Mouse (Mus musculus) embryonic facial prominence, embryonic 14.5 days (tissue): Measurements from ENCODE around the gene Ankrd34a. TPM values are rescaled to one million over a fixed set of nuclear protein-coding genes. Genes with fewer than 3 reads are reported as not detected.

Source experiments
- ATAC-seq: fragments of 200-750 bp; cut with Nextera tagmentation; 2 replicates; pipeline ENCODE4 v1.8.0; 2017; ENCODE audit warnings: low read depth, moderate number of reproducible peaks, moderate TSS enrichment
- DNase-seq: peaks from one replicate; pipeline ENCODE4 v3.0.0-alpha.2; 2015; ENCODE audit warnings: low spot score
- H3K27ac ChIP-seq: fragments of 300-500 bp; sonication (generic); replicated peaks from 2 replicates; pipeline ENCODE4 v1.5.1; 2014; ENCODE audit warnings: low read depth, mild to moderate bottlenecking, low read length, moderate library complexity
- H3K27me3 ChIP-seq: fragments of 300-500 bp; sonication (generic); replicated peaks from 2 replicates; pipeline ENCODE4 v1.6.1; 2014; ENCODE audit warnings: low read length; ENCODE audit not compliant: control insufficient read depth, insufficient read depth
- H3K36me3 ChIP-seq: fragments of 300-500 bp; sonication (generic); 2 replicates; pipeline ENCODE4 v1.6.1; 2014; ENCODE audit warnings: low read length, mixed read lengths; ENCODE audit not compliant: control insufficient read depth, insufficient read depth
- H3K4me1 ChIP-seq: fragments of 300-500 bp; sonication (generic); 2 replicates; pipeline ENCODE4 v1.6.1; 2014; ENCODE audit warnings: antibody characterized with exemption, low read length; ENCODE audit not compliant: control insufficient read depth, insufficient read depth
- H3K4me2 ChIP-seq: fragments of 300-500 bp; sonication (generic); 2 replicates; pipeline ENCODE4 v1.6.1; 2014; ENCODE audit warnings: low read depth, mild to moderate bottlenecking, low read length, moderate library complexity, mixed read lengths
- H3K4me3 ChIP-seq: fragments of 300-500 bp; sonication (generic); 2 replicates; pipeline ENCODE4 v1.5.1; 2014; ENCODE audit warnings: low read depth, mild to moderate bottlenecking, low read length
- H3K9ac ChIP-seq: fragments of 300-500 bp; sonication (generic); 2 replicates; pipeline ENCODE4 v1.6.1; 2014; ENCODE audit warnings: low read depth, mild to moderate bottlenecking, low read length, moderate library complexity, mixed read lengths
- H3K9me3 ChIP-seq: fragments of 300-500 bp; sonication (generic); 2 replicates; pipeline ENCODE4 v1.6.1; 2016; ENCODE audit warnings: low read length; ENCODE audit not compliant: control insufficient read depth
- WGBS: fragments of 180-500 bp; shearing (Covaris S2); extraction: QIAGEN DNeasy Blood & Tissue Kit; methylation state at CpG from one replicate; pipeline ENCODE4 v1.1.7; 2014; 5-methylcytosine and 5-hydroxymethylcytosine counted together
- polyA plus RNA-seq: library from polyadenylated mRNA; unstranded; fragments of >200 nt; fragmentation: Nextera tagmentation; extraction: Ambion mirVana; gene quantifications from 2 replicates; pipeline ENCODE4 v1.2.1, GENCODE M21; 2014

Gene Ankrd34a
- polyA plus RNA-seq, 1 experiment from 2014 or later: 3.0 TPM

DNA sequence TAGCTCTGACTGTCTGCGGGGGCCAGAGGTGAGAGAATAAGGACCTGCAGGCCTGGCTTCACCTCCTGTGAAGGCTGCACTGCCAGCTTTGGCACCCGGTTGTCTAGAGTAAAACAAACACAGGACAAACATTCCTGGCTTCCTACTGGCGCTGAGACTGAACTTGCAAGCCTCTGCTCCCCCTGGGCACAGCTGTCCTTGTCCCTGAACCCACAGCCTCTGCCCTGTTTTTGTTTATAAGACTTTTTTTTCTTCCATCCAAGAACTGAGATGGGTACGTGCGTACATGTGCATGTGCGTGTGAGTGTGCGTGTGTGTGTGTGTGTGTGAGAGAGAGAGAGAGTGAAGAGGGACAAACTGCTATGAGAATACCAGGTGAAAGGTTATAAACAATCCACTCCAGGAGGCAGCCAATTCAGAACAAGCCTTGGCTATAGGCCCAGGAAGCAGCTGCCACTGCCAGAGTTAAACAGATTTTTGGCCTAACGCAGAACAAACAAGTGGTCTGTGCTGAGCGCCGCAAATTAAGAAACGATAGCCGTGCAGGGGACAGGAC is 41.3 kb upstream of the Ankrd34a start:
- Histone ChIP-seq H3K4me3 (no peak overlapping the region), H3K4me2 (peak overlapping the region; percentile 23; the same call in 1 of the 2 replicates), H3K9ac (peak overlapping the region; percentile 36; the same call in 1 of the 2 replicates), H3K9me3 (no peaks in the 10 kb centered on the region), H3K27me3 (no peaks in the 10 kb centered on the region), H3K4me1 (peaks cover 20% of the 10 kb centered on the region), H3K27ac (peak overlapping the region; percentile 80), H3K36me3 (peaks cover 7% of the 10 kb centered on the region)
- DNase-seq (peak; percentile 89), ATAC-seq (peak; percentile 11; the same call in 1 of the 2 replicates)
- 31% methylated on average over 12 of the region's 12 CpGs for WGBS

DNA sequence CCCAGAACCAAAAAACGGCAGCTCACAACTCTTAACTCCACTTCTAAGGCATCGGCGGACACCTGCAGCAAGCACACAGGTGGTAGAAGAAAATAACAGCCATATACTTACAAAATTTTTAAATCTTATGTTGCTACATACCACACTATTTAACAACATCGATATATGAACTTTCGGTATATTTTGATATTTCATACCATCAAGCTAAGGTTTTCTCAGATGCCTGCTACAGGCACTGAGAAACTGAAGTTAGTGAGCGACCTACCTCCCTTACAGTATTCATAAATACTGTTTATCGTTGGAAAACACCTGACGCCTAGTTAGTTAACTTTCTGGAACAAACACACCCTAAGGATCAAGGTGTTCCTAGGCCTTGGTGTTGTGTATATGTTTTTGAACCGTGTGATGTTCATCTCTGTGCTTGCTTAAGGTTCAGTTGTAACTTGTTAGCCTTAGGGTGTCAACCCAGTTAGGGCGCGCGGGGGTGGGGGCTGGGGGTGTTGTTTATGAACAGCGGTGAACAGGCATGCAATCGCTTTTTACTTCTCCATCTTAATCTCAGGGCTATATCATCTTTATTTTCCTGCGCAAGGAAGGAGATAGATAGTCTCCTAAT is 40.3 kb upstream of the Ankrd34a start:
- Histone ChIP-seq H3K9ac (no peak overlapping the region), H3K4me1 (peaks cover 29% of the 10 kb centered on the region), H3K4me3 (peak overlapping the region; percentile 64; the same call in 1 of the 2 replicates), H3K27ac (peak overlapping the region; percentile 91; the same call in 1 of the 2 replicates), H3K9me3 (no peaks in the 10 kb centered on the region), H3K27me3 (no peaks in the 10 kb centered on the region), H3K4me2 (peak overlapping the region; percentile 84), H3K36me3 (peaks cover 17% of the 10 kb centered on the region)
- 77% methylated on average over 15 of the region's 15 CpGs for WGBS
- ATAC-seq (no peak), DNase-seq (no peak)

DNA sequence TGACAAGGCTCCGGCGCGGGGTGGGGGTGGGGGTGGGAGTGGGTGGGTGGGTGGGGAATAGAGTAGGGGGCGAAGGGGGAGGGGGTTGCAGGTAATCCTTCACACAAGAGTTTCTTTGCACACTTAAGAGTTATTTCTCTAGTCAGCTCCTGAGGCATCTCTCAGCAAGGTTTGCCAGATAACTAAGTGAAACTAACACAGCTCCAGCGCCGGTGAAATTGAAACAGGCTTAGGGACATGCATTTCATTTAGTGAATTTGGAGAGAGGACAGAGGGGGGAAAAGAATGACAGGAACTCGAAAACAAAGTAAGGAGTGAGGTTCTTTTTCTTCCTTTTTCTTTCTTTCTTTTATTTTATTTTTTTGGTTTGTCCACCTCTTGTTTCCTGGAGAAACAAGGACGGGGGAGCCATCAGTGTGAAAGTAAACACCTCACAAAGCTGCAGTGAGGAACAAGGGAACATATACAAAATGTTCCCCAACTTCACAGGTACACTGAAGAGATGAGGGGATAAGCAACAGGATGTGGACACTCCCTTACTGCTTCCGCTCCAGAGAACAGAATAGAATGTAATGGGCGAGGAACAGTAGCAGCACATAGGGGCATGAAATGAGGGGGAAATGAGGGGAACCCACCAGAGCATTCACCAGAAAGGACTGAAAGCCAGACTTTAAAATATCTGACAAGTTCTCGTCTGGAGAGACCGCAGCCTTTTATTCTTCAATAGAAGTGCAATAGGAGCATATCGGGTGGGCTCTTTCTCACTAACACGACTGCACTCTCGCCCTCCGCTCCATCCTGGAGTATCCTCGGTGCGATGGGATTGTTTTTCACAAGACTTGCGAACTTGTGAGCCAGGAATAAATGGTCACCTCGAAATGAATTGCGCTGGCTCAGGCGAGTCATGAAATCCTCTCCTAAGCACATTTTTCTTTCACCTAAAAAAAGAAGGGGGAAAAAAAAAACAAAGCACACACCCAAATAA is 39.5 kb upstream of the Ankrd34a start:
- H3K4me1 ChIP-seq: peaks cover 34% of the 10 kb centered on the region
- H3K9me3 ChIP-seq: no peaks in the 10 kb centered on the region
- no peaks in the 10 kb centered on the region for H3K27me3 ChIP-seq
- peak overlapping the region; percentile 84 for H3K4me2 ChIP-seq
- H3K4me3 ChIP-seq: peak overlapping the region; percentile 64
- peak overlapping the region; percentile 91 for H3K27ac ChIP-seq
- DNase-seq: peak; percentile 44
- no peak for ATAC-seq
- H3K9ac ChIP-seq: peak overlapping the region; percentile 66
- WGBS: 3% methylated on average over 22 of the region's 22 CpGs
- H3K36me3 ChIP-seq: peaks cover 22% of the 10 kb centered on the region

DNA sequence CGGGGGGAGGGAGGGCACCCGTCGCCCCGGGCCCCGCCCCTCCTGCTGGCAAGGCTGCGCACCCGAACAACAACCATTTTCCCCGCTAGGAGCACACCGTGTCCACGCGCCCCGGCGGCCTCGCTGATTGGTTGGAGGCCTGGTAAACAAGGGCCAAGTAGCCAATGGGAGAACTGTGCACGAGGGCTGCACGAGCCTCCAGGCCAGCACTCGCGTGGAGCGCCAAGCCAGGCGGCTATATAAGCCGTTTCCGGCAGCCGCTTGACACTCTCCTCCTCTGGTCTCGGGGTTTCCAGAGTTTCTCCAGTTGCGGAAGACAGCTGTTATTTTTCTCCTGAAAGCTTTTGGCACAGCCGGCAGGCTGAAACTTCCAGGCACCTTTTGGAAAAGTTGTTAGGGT is 38.7 kb upstream of the Ankrd34a start, which contains the start of gene Txnip:
Txnip (plus strand) TSS at position 264 of the 400 bp plus-strand sequence.
- ATAC-seq (peak; percentile 99), DNase-seq (peak; percentile 100)
- Histone ChIP-seq H3K4me3 (peak within 1 kb of the TSS; percentile 64), H3K9me3 (no peaks in the 10 kb centered on the region), H3K4me2 (peak within 1 kb of the TSS; percentile 84), H3K27ac (peak within 1 kb of the TSS; percentile 91), H3K9ac (peak within 1 kb of the TSS; percentile 78), H3K36me3 (peaks cover 22% of the 10 kb centered on the region), H3K27me3 (no peaks in the 10 kb centered on the region), H3K4me1 (peaks cover 34% of the 10 kb centered on the region)
- 0% methylated on average over 21 of the region's 26 CpGs for WGBS

DNA sequence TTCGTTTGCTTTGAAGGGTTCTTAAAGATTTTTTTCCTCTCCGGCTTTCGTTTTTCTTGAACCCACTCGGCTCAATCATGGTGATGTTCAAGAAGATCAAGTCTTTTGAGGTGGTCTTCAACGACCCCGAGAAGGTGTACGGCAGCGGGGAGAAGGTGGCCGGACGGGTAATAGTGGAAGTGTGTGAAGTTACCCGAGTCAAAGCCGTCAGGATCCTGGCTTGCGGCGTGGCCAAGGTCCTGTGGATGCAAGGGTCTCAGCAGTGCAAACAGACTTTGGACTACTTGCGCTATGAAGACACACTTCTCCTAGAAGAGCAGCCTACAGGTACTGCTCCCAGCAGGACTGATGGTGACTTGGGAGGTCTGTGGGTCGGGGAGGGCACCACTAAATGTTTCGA is 38.3 kb upstream of the Ankrd34a start:
- peaks cover 22% of the 10 kb centered on the region for H3K36me3 ChIP-seq
- ATAC-seq (no peak), DNase-seq (no peak)
- H3K4me1 ChIP-seq: peaks cover 34% of the 10 kb centered on the region
- under 1% methylated on average over 17 of the region's 17 CpGs for WGBS
- H3K4me2 ChIP-seq: peak overlapping the region; percentile 84
- H3K9ac ChIP-seq: peak overlapping the region; percentile 78
- H3K4me3 ChIP-seq: peak overlapping the region; percentile 64
- H3K27me3 ChIP-seq: no peaks in the 10 kb centered on the region
- H3K9me3 ChIP-seq: no peaks in the 10 kb centered on the region
- H3K27ac ChIP-seq: peak overlapping the region; percentile 86

DNA sequence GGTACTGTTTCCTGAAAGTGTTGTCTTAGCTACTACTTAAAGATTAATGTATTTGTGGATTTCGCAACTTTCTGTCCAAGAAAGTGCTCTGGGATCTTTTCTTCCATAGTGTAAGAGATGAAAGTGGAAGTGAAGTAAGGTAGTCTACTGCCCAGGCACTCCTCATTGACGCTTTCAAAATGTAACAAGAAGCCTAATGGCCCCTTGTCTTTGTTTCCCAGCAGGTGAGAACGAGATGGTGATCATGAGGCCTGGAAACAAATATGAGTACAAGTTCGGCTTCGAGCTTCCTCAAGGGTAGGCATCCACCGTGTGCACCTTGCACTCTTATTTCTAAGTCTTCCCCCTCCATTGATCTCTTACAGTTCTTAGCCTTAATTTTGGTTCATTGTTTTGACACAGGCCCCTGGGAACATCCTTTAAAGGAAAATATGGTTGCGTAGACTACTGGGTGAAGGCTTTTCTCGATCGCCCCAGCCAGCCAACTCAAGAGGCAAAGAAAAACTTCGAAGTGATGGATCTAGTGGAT is 37.7 kb upstream of the Ankrd34a start:
- H3K9me3 ChIP-seq: no peaks in the 10 kb centered on the region
- H3K4me2 ChIP-seq: peak overlapping the region; percentile 84
- peak overlapping the region; percentile 86 for H3K27ac ChIP-seq
- no peaks in the 10 kb centered on the region for H3K27me3 ChIP-seq
- peak overlapping the region; percentile 78 for H3K9ac ChIP-seq
- peaks cover 34% of the 10 kb centered on the region for H3K4me1 ChIP-seq
- H3K4me3 ChIP-seq: peak overlapping the region; percentile 64
- 37% methylated on average over 10 of the region's 10 CpGs for WGBS
- no peak for ATAC-seq
- peaks cover 22% of the 10 kb centered on the region for H3K36me3 ChIP-seq
- DNase-seq: no peak

DNA sequence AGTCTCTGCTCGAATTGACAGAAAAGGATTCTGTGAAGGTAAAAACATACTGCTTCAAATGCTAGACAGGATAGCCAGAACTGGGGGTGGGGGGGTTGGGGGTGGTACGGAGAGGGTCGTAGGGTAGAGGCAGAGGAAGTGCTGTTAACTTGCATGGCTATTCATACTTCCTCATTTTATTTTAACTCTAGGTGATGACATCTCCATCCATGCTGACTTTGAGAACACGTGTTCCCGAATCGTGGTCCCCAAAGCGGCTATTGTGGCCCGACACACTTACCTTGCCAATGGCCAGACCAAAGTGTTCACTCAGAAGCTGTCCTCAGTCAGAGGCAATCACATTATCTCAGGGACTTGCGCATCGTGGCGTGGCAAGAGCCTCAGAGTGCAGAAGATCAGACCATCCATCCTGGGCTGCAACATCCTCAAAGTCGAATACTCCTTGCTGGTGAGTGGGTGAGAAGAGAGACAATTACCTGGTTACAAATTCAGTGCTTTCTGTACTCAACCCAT is 37.0 kb upstream of the Ankrd34a start:
- Histone ChIP-seq H3K9me3 (no peaks in the 10 kb centered on the region), H3K9ac (peak overlapping the region; percentile 78), H3K4me1 (peaks cover 37% of the 10 kb centered on the region), H3K4me3 (peak overlapping the region; percentile 64), H3K4me2 (peak overlapping the region; percentile 84), H3K27me3 (no peaks in the 10 kb centered on the region), H3K27ac (peak overlapping the region; percentile 86; the same call in 1 of the 2 replicates), H3K36me3 (peaks cover 22% of the 10 kb centered on the region)
- no peak for DNase-seq
- no peak for ATAC-seq
- WGBS: 71% methylated on average over 12 of the region's 12 CpGs
